Mouse (Mus musculus): ENCODE measurements around the gene 4933427D14Rik.

DNA sequence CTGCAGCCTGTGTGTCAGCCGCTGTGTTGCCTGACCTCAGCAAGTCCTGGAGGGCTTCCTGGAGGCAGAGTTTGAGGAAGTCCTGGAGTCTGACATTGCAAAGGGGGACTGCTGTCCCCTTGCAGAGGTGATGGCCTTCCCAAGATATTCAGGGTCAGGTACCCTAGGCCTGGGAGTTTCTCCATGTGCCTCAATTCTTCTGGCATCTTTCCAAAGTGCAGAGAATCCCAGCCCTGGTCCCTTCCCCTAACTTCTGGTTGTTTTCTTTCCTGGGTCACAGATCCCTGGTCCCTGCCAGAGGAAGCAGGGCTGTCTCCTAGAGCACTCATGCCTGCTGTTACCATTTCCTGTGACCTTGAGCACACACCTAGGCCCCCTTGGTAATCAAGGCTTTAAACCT is 75.6 kb downstream of the 4933427D14Rik start:
- TF ChIP-seq ETS1 (IDR thresholded peaks at IDR 0.05; ENCODE audit: low read depth, low read length) (no peak), POLR2A (IDR thresholded peaks at IDR 0.05; ENCODE audit: control insufficient read depth in 1 of 2, insufficient read depth in 1 of 2, low read depth in 1 of 2, low read length in 2 of 2, poor library complexity in 1 of 2) (no peak), CTCF (IDR thresholded peaks at IDR 0.05 in 2 of 3, conservative IDR thresholded peaks at IDR 0.05 in 1 of 3; ENCODE audit: control insufficient read depth in 1 of 3, insufficient read depth in 1 of 3, low read depth in 2 of 3, low read length in 3 of 3, poor library complexity in 1 of 3, severe bottlenecking in 1 of 3) (no peak), ZC3H11A (IDR thresholded peaks at IDR 0.05; ENCODE audit: low read depth, low read length) (no peak), JUND (IDR thresholded peaks at IDR 0.05; ENCODE audit: low read depth, low read length) (no peak), MAX (IDR thresholded peaks at IDR 0.05; ENCODE audit: low read length) (no peak), EP300 (IDR thresholded peaks at IDR 0.05; ENCODE audit: low read depth in 1 of 2, low read length in 2 of 2) (no peak), ZMIZ1 (IDR thresholded peaks at IDR 0.05; ENCODE audit: low read depth, low read length) (no peak), ZNF384 (IDR thresholded peaks at IDR 0.05; ENCODE audit: low read depth, low read length) (no peak), HCFC1 (IDR thresholded peaks at IDR 0.05; ENCODE audit: low read depth, low read length) (no peak), SMC3 (IDR thresholded peaks at IDR 0.05; ENCODE audit: low read depth, low read length) (no peak), USF1 (IDR thresholded peaks at IDR 0.05; ENCODE audit: low read depth, low read length) (no peak), GATA1 (IDR thresholded peaks at IDR 0.05; ENCODE audit: low read depth, low read length) (no peak), NELFE (IDR thresholded peaks at IDR 0.05; ENCODE audit: low read depth, low read length) (no peak)

Data from MEL (cell line).